In genomic region chr17:30737797-30738196, GRCm38 (mm10) we compare ENCODE assay signal across 8 mouse cellular contexts.
DNase-seq lines count a peak whose midpoint lies in the region; ATAC-seq and TF ChIP-seq lines count a peak whose summit lies in the region.

No protein-coding gene starts in this region.

- peak; percentile 76 to 90 (median 88) for TF ChIP-seq CTCF in MEL (IDR thresholded peaks at IDR 0.05 in 2 of 3, conservative IDR thresholded peaks at IDR 0.05 in 1 of 3; ENCODE audit: control insufficient read depth in 1 of 3, insufficient read depth in 1 of 3, low read depth in 2 of 3, low read length in 3 of 3, poor library complexity in 1 of 3, severe bottlenecking in 1 of 3)
- peak; percentile 65 for TF ChIP-seq CTCF in stomach, postnatal 0 days (IDR thresholded peaks at IDR 0.05; ENCODE audit: low read depth)

- no peaks in the 10 kb centered on the region; a peak in 1 of 4 replicates for H3K36me3 ChIP-seq in MEL (ENCODE audit: control insufficient read depth in 1 of 2, insufficient read depth in 2 of 2, low read length in 2 of 2)
- no peaks in the 10 kb centered on the region for H3K36me3 ChIP-seq in stomach, postnatal 0 days (ENCODE audit: control insufficient read depth, insufficient read depth, low read length)

- no peak for TF ChIP-seq POLR2A in MEL (IDR thresholded peaks at IDR 0.05; ENCODE audit: control insufficient read depth in 1 of 2, insufficient read depth in 1 of 2, low read depth in 1 of 2, low read length in 2 of 2, poor library complexity in 1 of 2)

- H3K79me2 ChIP-seq in MEL (ENCODE audit: control insufficient read depth, insufficient read depth, low read length, poor library complexity) = no peaks in the 10 kb centered on the region

- no peak for ATAC-seq in cerebellum, adult (ENCODE audit: insufficient number of reproducible peaks, low FRiP score, low TSS enrichment)
- no peak for ATAC-seq in stomach, postnatal 0 days (ENCODE audit: low FRiP score, low TSS enrichment)

- no peaks in the 10 kb centered on the region for H3K4me1 ChIP-seq in MEL (ENCODE audit: control insufficient read depth in 1 of 2, insufficient read depth in 2 of 2, low read length in 2 of 2)
- no peaks in the 10 kb centered on the region for H3K4me1 ChIP-seq in stomach, postnatal 0 days (replicated peaks; ENCODE audit: control insufficient read depth, insufficient read depth)

- H3K4me2 ChIP-seq in stomach, postnatal 0 days (replicated peaks; ENCODE audit: low read depth) = no peak overlapping the region

- no peak overlapping the region for H3K27ac ChIP-seq in MEL (ENCODE audit: control insufficient read depth, low read depth, low read length)
- H3K27ac ChIP-seq in stomach, postnatal 0 days (replicated peaks) = no peak overlapping the region

- TF ChIP-seq RAD21 in MEL (IDR thresholded peaks at IDR 0.05; ENCODE audit: low read depth, low read length) = peak; percentile 21

- no peaks in the 10 kb centered on the region for H3K27me3 ChIP-seq in MEL (ENCODE audit: control insufficient read depth in 1 of 2, insufficient read depth in 2 of 2, low read length in 2 of 2)
- no peaks in the 10 kb centered on the region for H3K27me3 ChIP-seq in stomach, postnatal 0 days (ENCODE audit: control insufficient read depth, insufficient read depth, low read length)

- H3K4me3 ChIP-seq in MEL (ENCODE audit: control insufficient read depth in 1 of 2, insufficient read depth in 1 of 2, low read depth in 2 of 2, low read length in 2 of 2) = no peak overlapping the region
- no peak overlapping the region for H3K4me3 ChIP-seq in stomach, postnatal 0 days (ENCODE audit: low read depth, low read length)

- no peak overlapping the region for H3K9ac ChIP-seq in MEL (ENCODE audit: control insufficient read depth, low read depth, low read length, poor library complexity, severe bottlenecking)
- H3K9ac ChIP-seq in stomach, postnatal 0 days (ENCODE audit: low read length) = no peak overlapping the region

- DNase-seq in cerebellum, adult 11 months = peak; percentile 28
- DNase-seq in layer of hippocampus, adult 9-10 months (ENCODE audit: low spot score) = peak; percentile 17
- DNase-seq in layer of hippocampus, postnatal 14 days (ENCODE audit: low spot score in 2 of 2) = no peak
- DNase-seq in MEL (ENCODE audit: low read depth, low spot score) = peak; percentile 74
- DNase-seq in cerebellum, adult 18-20 months = peak; percentile 48 to 65
- DNase-seq in layer of hippocampus, postnatal 25 days (ENCODE audit: extremely low spot score in 1 of 2, low spot score in 1 of 2) = peak; percentile 30 to 71
- DNase-seq in stomach, postnatal 0 days (ENCODE audit: low spot score) = peak; percentile 48

- no peak for TF ChIP-seq EP300 in MEL (IDR thresholded peaks at IDR 0.05; ENCODE audit: low read depth in 1 of 2, low read length in 2 of 2)
- TF ChIP-seq EP300 in stomach, postnatal 0 days (optimal IDR thresholded peaks at IDR 0.05) = no peak

- H3K9me3 ChIP-seq in MEL (replicated peaks; ENCODE audit: insufficient read depth, low read length) = no peaks in the 10 kb centered on the region
- H3K9me3 ChIP-seq in stomach, postnatal 0 days (ENCODE audit: control insufficient read depth, low read length) = no peaks in the 10 kb centered on the region

- 42% methylated on average over 6 of the region's 6 CpGs for WGBS in stomach, postnatal 0 days

TF ChIP-seq in MEL, 35 proteins besides CTCF, POLR2A, EP300 and RAD21:
- TF ChIP-seq MXI1 (IDR thresholded peaks at IDR 0.05; ENCODE audit: low read depth, low read length) = no peak
- peak; percentile 56 for TF ChIP-seq SMC3 (IDR thresholded peaks at IDR 0.05; ENCODE audit: low read depth, low read length)

Comparison
In these comparisons a context has a peak if more than half of its experiments do, and no peak if none do; other contexts are left out.
1. DNase-seq: peak in cerebellum, adult 11 months (single experiment), layer of hippocampus, adult 9-10 months (single experiment), MEL (single experiment), cerebellum, adult 18-20 months (2 of 2), layer of hippocampus, postnatal 25 days (2 of 2) and stomach, postnatal 0 days (single experiment); none in layer of hippocampus, postnatal 14 days (0 of 2).